Mouse (Mus musculus): ENCODE data around the gene Zfp57.

- TF ChIP-seq TCF12 (IDR thresholded peaks at IDR 0.05; ENCODE audit: insufficient read depth, poor library complexity, severe bottlenecking) (no peak), USF1 (IDR thresholded peaks at IDR 0.05; ENCODE audit: low read depth) (no peak), MYOD1 (IDR thresholded peaks at IDR 0.05; ENCODE audit: control insufficient read depth in 1 of 3, insufficient read length in 2 of 3, low read depth in 2 of 3) (no peak), POLR2A (IDR thresholded peaks at IDR 0.05; ENCODE audit: insufficient read length, low read depth) (no peak), CEBPB (IDR thresholded peaks at IDR 0.05; ENCODE audit: insufficient read depth, poor library complexity, severe bottlenecking) (no peak), MAX (IDR thresholded peaks at IDR 0.05; ENCODE audit: low read depth) (no peak), MYOG (IDR thresholded peaks at IDR 0.05; ENCODE audit: control insufficient read depth in 1 of 3, insufficient read depth in 1 of 3, insufficient read length in 2 of 3, low read depth in 2 of 3) (no peak), SRF (IDR thresholded peaks at IDR 0.05; ENCODE audit: control insufficient read depth, insufficient read length, low read depth) (no peak), E2F4 (IDR thresholded peaks at IDR 0.05; ENCODE audit: insufficient read depth) (no peak)
These were observed 49.4 kb downstream of the Zfp57 start for GRCm38 (mm10) chr17:37050399-37050798.
